Mouse (Mus musculus): Measurements from ENCODE around the gene Recql5. TPM values are rescaled to one million over a fixed set of nuclear protein-coding genes. Genes with fewer than 3 reads are reported as not detected.
A peak's percentile ranks its signal among the peaks of the same experiment; 100 is the strongest.
"Not testable (repeated sequence)": the region's sequence is repeated elsewhere in the genome, so short reads cannot be mapped to it uniquely, and the experiment has no call there.

Recql5 gene
- polyA plus RNA-seq, 1 experiment from 2014 or later = 7.9 TPM

- H3K4me1 ChIP-seq (ENCODE audit: control insufficient read depth, low read depth, low read length) = peaks cover 16% of the 10 kb centered on the region
- H3K4me3 ChIP-seq (ENCODE audit: low read depth, low read length) = no peak overlapping the region
- no peaks in the 10 kb centered on the region for H3K9me3 ChIP-seq (replicated peaks; ENCODE audit: control insufficient read depth, low read length)
- H3K36me3 ChIP-seq (ENCODE audit: control insufficient read depth, insufficient read depth) = no peaks in the 10 kb centered on the region
- H3K4me2 ChIP-seq (ENCODE audit: low read depth, low read length) = no peak overlapping the region
- peak; percentile 70 for ATAC-seq (ENCODE audit: low read depth)
- no peak overlapping the region for H3K9ac ChIP-seq (ENCODE audit: low read depth, low read length)
- no peak overlapping the region for H3K27ac ChIP-seq (ENCODE audit: low read length)
- WGBS (ENCODE audit: insufficient replicate concordance) = 47% methylated on average over 4 of the region's 4 CpGs
- no peaks in the 10 kb centered on the region for H3K27me3 ChIP-seq (ENCODE audit: control insufficient read depth, insufficient read depth, low read depth, low read length)
Measured at GRCm38 (mm10) chr11:115872437-115872836, 60.8 kb downstream of the Recql5 start.

- H3K4me1 ChIP-seq (ENCODE audit: control insufficient read depth, low read depth, low read length) = peaks cover 12% of the 10 kb centered on the region
- no peaks in the 10 kb centered on the region for H3K36me3 ChIP-seq (ENCODE audit: control insufficient read depth, insufficient read depth)
- peak; percentile 20; the same call in 1 of the 2 replicates for ATAC-seq (ENCODE audit: low read depth)
- H3K27ac ChIP-seq (ENCODE audit: low read length) = no peak overlapping the region
- H3K4me3 ChIP-seq (ENCODE audit: low read depth, low read length) = no peak overlapping the region
- H3K4me2 ChIP-seq (ENCODE audit: low read depth, low read length) = no peak overlapping the region
- H3K9ac ChIP-seq (ENCODE audit: low read depth, low read length) = no peak overlapping the region
- H3K27me3 ChIP-seq (ENCODE audit: control insufficient read depth, insufficient read depth, low read depth, low read length) = no peaks in the 10 kb centered on the region; the same call in 1 of the 2 replicates
- H3K9me3 ChIP-seq (replicated peaks; ENCODE audit: control insufficient read depth, low read length) = no peaks in the 10 kb centered on the region
- WGBS (ENCODE audit: insufficient replicate concordance) = 33% methylated on average over 8 of the region's 8 CpGs
Measured at GRCm38 (mm10) chr11:115869393-115869792, 63.9 kb downstream of the Recql5 start.

GRCm38 (mm10) chr11:115863895-115864294 is 69.4 kb downstream of the Recql5 start:
- 71% methylated on average over 8 of the region's 8 CpGs for WGBS (ENCODE audit: insufficient replicate concordance)
- peaks cover 31% of the 10 kb centered on the region for H3K27me3 ChIP-seq (ENCODE audit: control insufficient read depth, insufficient read depth, low read depth, low read length)
- no peak overlapping the region for H3K4me3 ChIP-seq (ENCODE audit: low read depth, low read length)
- no peak overlapping the region for H3K27ac ChIP-seq (ENCODE audit: low read length)
- ATAC-seq (ENCODE audit: low read depth) = no peak
- no peaks in the 10 kb centered on the region for H3K9me3 ChIP-seq (replicated peaks; ENCODE audit: control insufficient read depth, low read length)
- no peaks in the 10 kb centered on the region for H3K36me3 ChIP-seq (ENCODE audit: control insufficient read depth, insufficient read depth)
- peaks cover 5% of the 10 kb centered on the region for H3K4me1 ChIP-seq (ENCODE audit: control insufficient read depth, low read depth, low read length)
- H3K9ac ChIP-seq (ENCODE audit: low read depth, low read length) = no peak overlapping the region
- no peak overlapping the region for H3K4me2 ChIP-seq (ENCODE audit: low read depth, low read length)

- H3K27ac ChIP-seq (ENCODE audit: low read length) = no peak overlapping the region
- H3K36me3 ChIP-seq (ENCODE audit: control insufficient read depth, insufficient read depth) = no peaks in the 10 kb centered on the region
- H3K27me3 ChIP-seq (ENCODE audit: control insufficient read depth, insufficient read depth, low read depth, low read length) = peaks cover 48% of the 10 kb centered on the region
- H3K9ac ChIP-seq (ENCODE audit: low read depth, low read length) = peak overlapping the region; percentile 33
- H3K4me2 ChIP-seq (ENCODE audit: low read depth, low read length) = peak overlapping the region; percentile 68
- H3K4me3 ChIP-seq (ENCODE audit: low read depth, low read length) = peak overlapping the region; percentile 51
- H3K4me1 ChIP-seq (ENCODE audit: control insufficient read depth, low read depth, low read length) = peaks cover 12% of the 10 kb centered on the region
- ATAC-seq (ENCODE audit: low read depth) = peak; percentile 84
- H3K9me3 ChIP-seq (replicated peaks; ENCODE audit: control insufficient read depth, low read length) = no peaks in the 10 kb centered on the region
- WGBS (ENCODE audit: insufficient replicate concordance) = 2% methylated on average over 75 of the region's 75 CpGs
Measured at GRCm38 (mm10) chr11:115859143-115859945, 73.9 kb downstream of the Recql5 start.

- no peak within 1 kb of the TSS for H3K27ac ChIP-seq (ENCODE audit: low read length)
- peak within 1 kb of the TSS; percentile 51 for H3K4me3 ChIP-seq (ENCODE audit: low read depth, low read length)
- peaks cover 3% of the 10 kb centered on the region; the same call in 1 of the 2 replicates for H3K36me3 ChIP-seq (ENCODE audit: control insufficient read depth, insufficient read depth)
- no peak for ATAC-seq (ENCODE audit: low read depth)
- H3K9ac ChIP-seq (ENCODE audit: low read depth, low read length) = peak within 1 kb of the TSS; percentile 33
- no peaks in the 10 kb centered on the region for H3K9me3 ChIP-seq (replicated peaks; ENCODE audit: control insufficient read depth, low read length)
- peak within 1 kb of the TSS; percentile 68 for H3K4me2 ChIP-seq (ENCODE audit: low read depth, low read length)
- H3K4me1 ChIP-seq (ENCODE audit: control insufficient read depth, low read depth, low read length) = peaks cover 12% of the 10 kb centered on the region
- peaks cover 48% of the 10 kb centered on the region for H3K27me3 ChIP-seq (ENCODE audit: control insufficient read depth, insufficient read depth, low read depth, low read length)
- 13% methylated on average over 27 of the region's 27 CpGs for WGBS (ENCODE audit: insufficient replicate concordance)
Measured at GRCm38 (mm10) chr11:115858354-115858753, 74.9 kb downstream of the Recql5 start, which contains the start of gene Myo15b. Gene Myo15b (plus strand): TSS chr11:115858406.

- peaks cover 3% of the 10 kb centered on the region; the same call in 1 of the 2 replicates for H3K36me3 ChIP-seq (ENCODE audit: control insufficient read depth, insufficient read depth)
- 53% methylated on average over 13 of the region's 13 CpGs for WGBS (ENCODE audit: insufficient replicate concordance)
- no peak overlapping the region for H3K9ac ChIP-seq (ENCODE audit: low read depth, low read length)
- no peaks in the 10 kb centered on the region for H3K9me3 ChIP-seq (replicated peaks; ENCODE audit: control insufficient read depth, low read length)
- H3K27ac ChIP-seq (ENCODE audit: low read length) = no peak overlapping the region
- no peak for ATAC-seq (ENCODE audit: low read depth)
- peaks cover 12% of the 10 kb centered on the region for H3K4me1 ChIP-seq (ENCODE audit: control insufficient read depth, low read depth, low read length)
- H3K4me2 ChIP-seq (ENCODE audit: low read depth, low read length) = no peak overlapping the region
- H3K4me3 ChIP-seq (ENCODE audit: low read depth, low read length) = no peak overlapping the region
- H3K27me3 ChIP-seq (ENCODE audit: control insufficient read depth, insufficient read depth, low read depth, low read length) = peaks cover 45% of the 10 kb centered on the region
Measured at GRCm38 (mm10) chr11:115857936-115858335, 75.3 kb downstream of the Recql5 start.

GRCm38 (mm10) chr11:115857146-115857545 is 76.1 kb downstream of the Recql5 start:
- ATAC-seq (ENCODE audit: low read depth); H3K9ac ChIP-seq (ENCODE audit: low read depth, low read length); H3K4me2 ChIP-seq (ENCODE audit: low read depth, low read length); H3K4me3 ChIP-seq (ENCODE audit: low read depth, low read length); H3K9me3 ChIP-seq (replicated peaks; ENCODE audit: control insufficient read depth, low read length); H3K36me3 ChIP-seq (ENCODE audit: control insufficient read depth, insufficient read depth); H3K27ac ChIP-seq (ENCODE audit: low read length): not testable (repeated sequence)
- Histone ChIP-seq H3K27me3 (ENCODE audit: control insufficient read depth, insufficient read depth, low read depth, low read length) (peaks cover 45% of the 10 kb centered on the region), H3K4me1 (ENCODE audit: control insufficient read depth, low read depth, low read length) (peaks cover 12% of the 10 kb centered on the region)
- 76% methylated on average over 4 of the region's 4 CpGs for WGBS (ENCODE audit: insufficient replicate concordance)

- Histone ChIP-seq H3K27ac (ENCODE audit: low read length) (no peak overlapping the region), H3K9ac (ENCODE audit: low read depth, low read length) (no peak overlapping the region), H3K9me3 (replicated peaks; ENCODE audit: control insufficient read depth, low read length) (no peaks in the 10 kb centered on the region), H3K4me2 (ENCODE audit: low read depth, low read length) (no peak overlapping the region), H3K36me3 (ENCODE audit: control insufficient read depth, insufficient read depth) (peaks cover 8% of the 10 kb centered on the region), H3K27me3 (ENCODE audit: control insufficient read depth, insufficient read depth, low read depth, low read length) (peaks cover 25% of the 10 kb centered on the region), H3K4me3 (ENCODE audit: low read depth, low read length) (no peak overlapping the region), H3K4me1 (ENCODE audit: control insufficient read depth, low read depth, low read length) (peaks cover 12% of the 10 kb centered on the region)
- no peak for ATAC-seq (ENCODE audit: low read depth)
- 74% methylated on average over 6 of the region's 6 CpGs for WGBS (ENCODE audit: insufficient replicate concordance)
Measured at GRCm38 (mm10) chr11:115854674-115855073, 78.6 kb downstream of the Recql5 start.

- H3K4me1 ChIP-seq (ENCODE audit: control insufficient read depth, low read depth, low read length) = peaks cover 24% of the 10 kb centered on the region
- no peaks in the 10 kb centered on the region for H3K9me3 ChIP-seq (replicated peaks; ENCODE audit: control insufficient read depth, low read length)
- no peaks in the 10 kb centered on the region for H3K27me3 ChIP-seq (ENCODE audit: control insufficient read depth, insufficient read depth, low read depth, low read length)
- H3K27ac ChIP-seq (ENCODE audit: low read length) = no peak overlapping the region
- H3K4me3 ChIP-seq (ENCODE audit: low read depth, low read length) = no peak overlapping the region
- H3K9ac ChIP-seq (ENCODE audit: low read depth, low read length) = no peak overlapping the region
- ATAC-seq (ENCODE audit: low read depth) = no peak
- H3K4me2 ChIP-seq (ENCODE audit: low read depth, low read length) = no peak overlapping the region
- 94% methylated on average over 2 of the region's 2 CpGs for whole genome bisulfite sequencing (ENCODE audit: insufficient replicate concordance)
- peaks cover 11% of the 10 kb centered on the region for H3K36me3 ChIP-seq (ENCODE audit: control insufficient read depth, insufficient read depth)
Measured at GRCm38 (mm10) chr11:115845819-115846218, 87.5 kb downstream of the Recql5 start.

Measured in liver, embryonic 16.5 days (tissue).